Mouse (Mus musculus): ENCODE measurements around the gene Cspg5. TPM values are rescaled to one million over a fixed set of nuclear protein-coding genes. Genes with fewer than 3 reads are reported as not detected.

Cspg5 gene
- polyA plus RNA-seq, 1 experiment from 2014 or later, result 66.5 TPM

- peaks cover 6% of the 10 kb centered on the region for H3K4me1 ChIP-seq (replicated peaks)
- 89% methylated on average over 13 of the region's 13 CpGs for WGBS
- no peak overlapping the region for H3K4me2 ChIP-seq
- H3K9me3 ChIP-seq, result no peaks in the 10 kb centered on the region
- no peaks in the 10 kb centered on the region for H3K27me3 ChIP-seq
- no peaks in the 10 kb centered on the region for H3K36me3 ChIP-seq
- no peak overlapping the region for H3K9ac ChIP-seq
- ATAC-seq (ENCODE audit: low read depth), result no peak
- no peak overlapping the region; the same call in 1 of the 2 replicates for H3K27ac ChIP-seq (replicated peaks)
- no peak overlapping the region for H3K4me3 ChIP-seq
These were observed 50.4 kb downstream of the Cspg5 start for GRCm38 (mm10) chr9:110293873-110294415.

GRCm38 (mm10) chr9:110294786-110295185 is 51.2 kb downstream of the Cspg5 start:
- no peaks in the 10 kb centered on the region for H3K27me3 ChIP-seq
- H3K27ac ChIP-seq (replicated peaks), result no peak overlapping the region
- no peak overlapping the region for H3K9ac ChIP-seq
- no peaks in the 10 kb centered on the region for H3K9me3 ChIP-seq
- WGBS, result 53% methylated on average over 3 of the region's 3 CpGs
- H3K4me2 ChIP-seq, result no peak overlapping the region
- peaks cover 6% of the 10 kb centered on the region for H3K4me1 ChIP-seq (replicated peaks)
- no peak for ATAC-seq (ENCODE audit: low read depth)
- H3K36me3 ChIP-seq, result no peaks in the 10 kb centered on the region
- H3K4me3 ChIP-seq, result no peak overlapping the region

GRCm38 (mm10) chr9:110296867-110297627 is 53.5 kb downstream of the Cspg5 start:
- 4% methylated on average over 5 of the region's 5 CpGs for WGBS
- H3K36me3 ChIP-seq, result no peaks in the 10 kb centered on the region
- no peak overlapping the region for H3K4me3 ChIP-seq
- H3K27ac ChIP-seq (replicated peaks), result no peak overlapping the region; the same call in 1 of the 2 replicates
- H3K27me3 ChIP-seq, result no peaks in the 10 kb centered on the region
- ATAC-seq (ENCODE audit: low read depth), result peak; percentile 76; the same call in 1 of the 2 replicates
- H3K9ac ChIP-seq, result no peak overlapping the region
- H3K4me2 ChIP-seq, result no peak overlapping the region
- no peaks in the 10 kb centered on the region for H3K9me3 ChIP-seq
- peaks cover 6% of the 10 kb centered on the region for H3K4me1 ChIP-seq (replicated peaks)

- WGBS, result 6% methylated on average over 4 of the region's 4 CpGs
- 0 out of 2 replicates have a peak, but pooled peaks cover 2% of the 10 kb centered on the region for H3K36me3 ChIP-seq
- peak; percentile 44; the same call in 1 of the 2 replicates for ATAC-seq (ENCODE audit: low read depth)
- H3K9me3 ChIP-seq, result no peaks in the 10 kb centered on the region
- H3K9ac ChIP-seq, result peak overlapping the region; percentile 89
- peak overlapping the region; percentile 56 for H3K4me3 ChIP-seq
- H3K27ac ChIP-seq (replicated peaks), result peak overlapping the region; percentile 97
- peaks cover 22% of the 10 kb centered on the region for H3K4me1 ChIP-seq (replicated peaks)
- H3K27me3 ChIP-seq, result no peaks in the 10 kb centered on the region
- peak overlapping the region; percentile 70 for H3K4me2 ChIP-seq
These were observed 60.9 kb downstream of the Cspg5 start for GRCm38 (mm10) chr9:110304516-110304915.

- Histone ChIP-seq H3K27ac (replicated peaks) (peak within 1 kb of the TSS; percentile 97), H3K4me3 (peak within 1 kb of the TSS; percentile 56), H3K9ac (peak within 1 kb of the TSS; percentile 89), H3K4me2 (peak within 1 kb of the TSS; percentile 70), H3K9me3 (no peaks in the 10 kb centered on the region), H3K36me3 (peaks cover 7% of the 10 kb centered on the region), H3K4me1 (replicated peaks) (peaks cover 22% of the 10 kb centered on the region), H3K27me3 (no peaks in the 10 kb centered on the region)
- under 1% methylated on average over 46 of the region's 46 CpGs for WGBS
- peak; percentile 99 for ATAC-seq (ENCODE audit: low read depth)
These were observed 61.5 kb downstream of the Cspg5 start, which contains the start of gene Elp6 for GRCm38 (mm10) chr9:110304969-110305651. Gene Elp6 (plus strand): TSS chr9:110305173.

GRCm38 (mm10) chr9:110306371-110306770 is 62.8 kb downstream of the Cspg5 start:
- no peak for ATAC-seq (ENCODE audit: low read depth)
- 94% methylated on average over 5 of the region's 5 CpGs for WGBS
- H3K27ac ChIP-seq (replicated peaks), result no peak overlapping the region
- H3K36me3 ChIP-seq, result peaks cover 19% of the 10 kb centered on the region
- no peaks in the 10 kb centered on the region for H3K27me3 ChIP-seq
- H3K9me3 ChIP-seq, result no peaks in the 10 kb centered on the region
- H3K4me1 ChIP-seq (replicated peaks), result peaks cover 22% of the 10 kb centered on the region
- H3K9ac ChIP-seq, result peak overlapping the region; percentile 89
- peak overlapping the region; percentile 70 for H3K4me2 ChIP-seq
- peak overlapping the region; percentile 56; the same call in 1 of the 2 replicates for H3K4me3 ChIP-seq

Small RNA genes within 50 kb of the gene (microRNA-seq; reads per million reads assigned to microRNA genes)
- gene Mir6236, result 40.2 reads per million, percentile 43 among the genes with 10 or more reads in this experiment

Other genes starting within 250 kb of the Cspg5 start
- gene Smarcc1, start 126.1 kb upstream of the Cspg5 start, polyA plus RNA-seq (2015; fragmentation: Nextera tagmentation; extraction: Ambion mirVana), result 111 and 128 TPM in 2 replicates
- gene Dhx30, start 126.0 kb upstream of the Cspg5 start, polyA plus RNA-seq (2015; fragmentation: Nextera tagmentation; extraction: Ambion mirVana), result 155 and 188 TPM in 2 replicates
- 35.8 and 39.2 TPM in 2 replicates for gene Elp6, start 61.4 kb downstream of the Cspg5 start, polyA plus RNA-seq (2015; fragmentation: Nextera tagmentation; extraction: Ambion mirVana)
- gene Scap, start 89.5 kb downstream of the Cspg5 start, polyA plus RNA-seq (2015; fragmentation: Nextera tagmentation; extraction: Ambion mirVana), result 45.5 and 47.5 TPM in 2 replicates
- 21.5 and 27.8 TPM in 2 replicates for gene Ptpn23, start 164.4 kb downstream of the Cspg5 start, polyA plus RNA-seq (2015; fragmentation: Nextera tagmentation; extraction: Ambion mirVana)
- gene Ngp, start 176.0 kb downstream of the Cspg5 start, polyA plus RNA-seq (2015; fragmentation: Nextera tagmentation; extraction: Ambion mirVana), result 2.8 and 3.1 TPM in 2 replicates
- gene Klhl18, start 232.9 kb downstream of the Cspg5 start, polyA plus RNA-seq (2015; fragmentation: Nextera tagmentation; extraction: Ambion mirVana), result 16.6 and 18.6 TPM in 2 replicates
- gene Kif9, start 233.2 kb downstream of the Cspg5 start, polyA plus RNA-seq (2015; fragmentation: Nextera tagmentation; extraction: Ambion mirVana), result 2.3 and 2.5 TPM in 2 replicates